In genomic region chr3:30546831-30547369, GRCm38 (mm10) we compare ENCODE assay signal across 11 mouse cellular contexts. TPM values are rescaled to one million over a fixed set of nuclear protein-coding genes. Genes with fewer than 3 reads are reported as not detected.
DNase-seq lines count a peak whose midpoint lies in the region; ATAC-seq and TF ChIP-seq lines count a peak whose summit lies in the region.
"Had no signal": no experiment of that assay in that cellular context is flagged by ENCODE, and none has a peak within 500 bp of the region (broad histone marks: within the 10 kb centered on the region; RNA-seq: fewer than 3 reads in every experiment).

No protein-coding gene starts in this region.

- H3K4me2 ChIP-seq in embryonic facial prominence, embryonic 14.5 days (ENCODE audit: low read depth, low read length), result peak overlapping the region; percentile 25; the same call in 1 of the 2 replicates
- H3K4me2 ChIP-seq in kidney, postnatal 0 days (ENCODE audit: low read length), result peak overlapping the region; percentile 47
- H3K4me2 ChIP-seq: embryonic facial prominence, embryonic 12.5 days; liver, embryonic 13.5 days had no signal

- H3K4me1 ChIP-seq in embryonic facial prominence, embryonic 14.5 days (ENCODE audit: control insufficient read depth, insufficient read depth, low read length), result peaks cover 10% of the 10 kb centered on the region
- H3K4me1 ChIP-seq in embryonic facial prominence, embryonic 10.5 days, result 0 out of 2 replicates have a peak, but pooled peaks cover 11% of the 10 kb centered on the region
- H3K4me1 ChIP-seq in kidney, postnatal 0 days (replicated peaks; ENCODE audit: insufficient read depth, low read length), result 0 out of 2 replicates have a peak, but pooled peaks cover 6% of the 10 kb centered on the region
- H3K4me1 ChIP-seq: embryonic facial prominence, embryonic 12.5 days; liver, embryonic 13.5 days had no signal

- ATAC-seq in embryonic facial prominence, embryonic 14.5 days (ENCODE audit: low read depth), result peak; percentile 53; the same call in 1 of the 2 replicates
- ATAC-seq in kidney, postnatal 0 days (replicated peaks; ENCODE audit: low FRiP score, low read depth), result no peak
- no peak for ATAC-seq in erythroid progenitor cell, adult 5-6 weeks (replicated peaks; ENCODE audit: low FRiP score, poor library complexity, severe bottlenecking)
- no peak for ATAC-seq in monocyte, adult 5-6 weeks (replicated peaks; ENCODE audit: insufficient number of reproducible peaks, low FRiP score, low TSS enrichment, poor library complexity, severe bottlenecking)

- H3K9me3 ChIP-seq in embryonic facial prominence, embryonic 14.5 days (ENCODE audit: control insufficient read depth, low read length), result no peaks in the 10 kb centered on the region
- no peaks in the 10 kb centered on the region for H3K9me3 ChIP-seq in embryonic facial prominence, embryonic 10.5 days
- H3K9me3 ChIP-seq in kidney, postnatal 0 days (replicated peaks; ENCODE audit: low read length), result no peaks in the 10 kb centered on the region
- H3K9me3 ChIP-seq: embryonic facial prominence, embryonic 12.5 days; liver, embryonic 13.5 days had no signal

- H3K27me3 ChIP-seq in embryonic facial prominence, embryonic 14.5 days (replicated peaks; ENCODE audit: control insufficient read depth, insufficient read depth, low read length), result no peaks in the 10 kb centered on the region
- no peaks in the 10 kb centered on the region for H3K27me3 ChIP-seq in embryonic facial prominence, embryonic 10.5 days (replicated peaks; ENCODE audit: low read depth, poor library complexity, severe bottlenecking)
- H3K27me3 ChIP-seq in kidney, postnatal 0 days (ENCODE audit: insufficient read depth, low read length), result no peaks in the 10 kb centered on the region
- H3K27me3 ChIP-seq: embryonic facial prominence, embryonic 12.5 days; liver, embryonic 13.5 days had no signal

- H3K27ac ChIP-seq in embryonic facial prominence, embryonic 14.5 days (replicated peaks; ENCODE audit: low read depth, low read length), result no peak overlapping the region
- H3K27ac ChIP-seq in embryonic facial prominence, embryonic 10.5 days (replicated peaks), result no peak overlapping the region
- no peak overlapping the region for H3K27ac ChIP-seq in kidney, postnatal 0 days
- H3K27ac ChIP-seq: embryonic facial prominence, embryonic 12.5 days; liver, embryonic 13.5 days had no signal

- DNase-seq in embryonic facial prominence, embryonic 14.5 days (ENCODE audit: low spot score), result peak; percentile 80
- DNase-seq in embryonic facial prominence, embryonic 10.5 days (ENCODE audit: low spot score), result no peak
- DNase-seq in adrenal gland, postnatal 14 days, result peak; percentile 53
- DNase-seq in heart, adult 11 months, result peak; percentile 100
- DNase-seq in kidney, postnatal 0 days (ENCODE audit: low spot score), result peak; percentile 57
- peak; percentile 73 for DNase-seq in lung, postnatal 10 days
- DNase-seq: liver, embryonic 13.5 days had no signal

- 50% methylated on average over 11 of the region's 11 CpGs for WGBS in embryonic facial prominence, embryonic 14.5 days
- WGBS in embryonic facial prominence, embryonic 10.5 days, result 67% methylated on average over 11 of the region's 11 CpGs
- 31% methylated on average over 11 of the region's 11 CpGs for WGBS in kidney, postnatal 0 days

- no peak overlapping the region for H3K4me3 ChIP-seq in embryonic facial prominence, embryonic 14.5 days (ENCODE audit: low read depth, low read length)
- H3K4me3 ChIP-seq in embryonic facial prominence, embryonic 10.5 days, result no peak overlapping the region
- peak overlapping the region; percentile 11; the same call in 1 of the 2 replicates for H3K4me3 ChIP-seq in kidney, postnatal 0 days (replicated peaks; ENCODE audit: low read depth, low read length)
- H3K4me3 ChIP-seq: embryonic facial prominence, embryonic 12.5 days; liver, embryonic 13.5 days had no signal

- no peaks in the 10 kb centered on the region for H3K36me3 ChIP-seq in embryonic facial prominence, embryonic 14.5 days (ENCODE audit: control insufficient read depth, insufficient read depth, low read length)
- no peaks in the 10 kb centered on the region for H3K36me3 ChIP-seq in embryonic facial prominence, embryonic 10.5 days (replicated peaks)
- H3K36me3 ChIP-seq in kidney, postnatal 0 days (ENCODE audit: insufficient read depth, low read length), result no peaks in the 10 kb centered on the region
- H3K36me3 ChIP-seq: embryonic facial prominence, embryonic 12.5 days; liver, embryonic 13.5 days had no signal

- H3K9ac ChIP-seq in embryonic facial prominence, embryonic 14.5 days (ENCODE audit: low read depth, low read length), result no peak overlapping the region
- peak overlapping the region; percentile 13; the same call in 1 of the 2 replicates for H3K9ac ChIP-seq in kidney, postnatal 0 days (ENCODE audit: low read depth, low read length)
- H3K9ac ChIP-seq: embryonic facial prominence, embryonic 12.5 days; liver, embryonic 13.5 days had no signal

- TF ChIP-seq CTCF in kidney, postnatal 0 days (IDR thresholded peaks at IDR 0.05; ENCODE audit: low read depth), result no peak

RNA-seq across cellular contexts. Expression of gene Mecom, which starts 0.9 kb away (rescaled TPM):
- 13.0 and 18.9 TPM in 2 replicates for polyA plus RNA-seq in embryonic facial prominence, embryonic 14.5 days (2014; fragmentation: Nextera tagmentation; extraction: Ambion mirVana)
- polyA plus RNA-seq in embryonic facial prominence, embryonic 10.5 days (2016; fragmentation: Nextera tagmentation; extraction: Ambion mirVana), result 52.0 and 53.0 TPM in 2 replicates
- 15.4 and 15.6 TPM in 2 replicates for total RNA-seq in adrenal gland, postnatal 14 days (2021)
- 54.7 and 58.1 TPM in 2 replicates for polyA plus RNA-seq in kidney, postnatal 0 days (2015; fragmentation: Nextera tagmentation; extraction: Ambion mirVana)
- not detected in 2 replicates for total RNA-seq in erythroid progenitor cell, adult 5-6 weeks (2015; ENCODE audit: low replicate concordance)
- 0.64 and 0.68 TPM in 2 replicates for total RNA-seq in erythroid progenitor cell, adult 5-6 weeks (2017; ENCODE audit: low replicate concordance)
- total RNA-seq in monocyte, adult 5-6 weeks (2017), result not detected in 3 replicates

RNA-seq across cellular contexts. Expression of gene Actrt3, which starts 52.8 kb away (rescaled TPM):
- polyA plus RNA-seq in embryonic facial prominence, embryonic 14.5 days (2014; fragmentation: Nextera tagmentation; extraction: Ambion mirVana), result 0.13 TPM in 1 of 2 replicates, not detected in the other
- polyA plus RNA-seq in embryonic facial prominence, embryonic 10.5 days (2016; fragmentation: Nextera tagmentation; extraction: Ambion mirVana), result not detected in 2 replicates
- not detected in 2 replicates for total RNA-seq in adrenal gland, postnatal 14 days (2021)
- polyA plus RNA-seq in kidney, postnatal 0 days (2015; fragmentation: Nextera tagmentation; extraction: Ambion mirVana), result not detected in 2 replicates
- not detected in 2 replicates for total RNA-seq in erythroid progenitor cell, adult 5-6 weeks (2015; ENCODE audit: low replicate concordance)
- total RNA-seq in erythroid progenitor cell, adult 5-6 weeks (2017; ENCODE audit: low replicate concordance), result not detected in 2 replicates
- 1.1 TPM in 1 of 3 replicates, not detected in the others for total RNA-seq in monocyte, adult 5-6 weeks (2017)
- polyA plus RNA-seq: embryonic facial prominence, embryonic 12.5 days; liver, embryonic 13.5 days; spleen, adult 2 months had no signal

RNA-seq across cellular contexts. Expression of gene Mynn, which starts 55.0 kb away (rescaled TPM):
- polyA plus RNA-seq in embryonic facial prominence, embryonic 14.5 days (2014; fragmentation: Nextera tagmentation; extraction: Ambion mirVana), result 29.9 and 33.6 TPM in 2 replicates
- polyA plus RNA-seq in embryonic facial prominence, embryonic 10.5 days (2016; fragmentation: Nextera tagmentation; extraction: Ambion mirVana), result 30.0 and 32.1 TPM in 2 replicates
- total RNA-seq in adrenal gland, postnatal 14 days (2021), result 20.1 and 25.7 TPM in 2 replicates
- 28.7 and 30.8 TPM in 2 replicates for polyA plus RNA-seq in kidney, postnatal 0 days (2015; fragmentation: Nextera tagmentation; extraction: Ambion mirVana)
- 14.1 and 32.3 TPM in 2 replicates for total RNA-seq in erythroid progenitor cell, adult 5-6 weeks (2015; ENCODE audit: low replicate concordance)
- total RNA-seq in erythroid progenitor cell, adult 5-6 weeks (2017; ENCODE audit: low replicate concordance), result 22.8 and 24.0 TPM in 2 replicates
- 32.7 to 46.4 TPM (median 44.5 TPM) in 3 replicates for total RNA-seq in monocyte, adult 5-6 weeks (2017)
